Mouse (Mus musculus) cerebellum, postnatal 36 days (tissue): ENCODE data around the gene Msn.

Experiments used
- DNase-seq, 2 experiments: peaks; one replicate each; pipeline ENCODE4 v3.0.0; 2021 to 2022; ENCODE audit warnings: mixed read lengths in 2 of 2

The Msn gene

DNA sequence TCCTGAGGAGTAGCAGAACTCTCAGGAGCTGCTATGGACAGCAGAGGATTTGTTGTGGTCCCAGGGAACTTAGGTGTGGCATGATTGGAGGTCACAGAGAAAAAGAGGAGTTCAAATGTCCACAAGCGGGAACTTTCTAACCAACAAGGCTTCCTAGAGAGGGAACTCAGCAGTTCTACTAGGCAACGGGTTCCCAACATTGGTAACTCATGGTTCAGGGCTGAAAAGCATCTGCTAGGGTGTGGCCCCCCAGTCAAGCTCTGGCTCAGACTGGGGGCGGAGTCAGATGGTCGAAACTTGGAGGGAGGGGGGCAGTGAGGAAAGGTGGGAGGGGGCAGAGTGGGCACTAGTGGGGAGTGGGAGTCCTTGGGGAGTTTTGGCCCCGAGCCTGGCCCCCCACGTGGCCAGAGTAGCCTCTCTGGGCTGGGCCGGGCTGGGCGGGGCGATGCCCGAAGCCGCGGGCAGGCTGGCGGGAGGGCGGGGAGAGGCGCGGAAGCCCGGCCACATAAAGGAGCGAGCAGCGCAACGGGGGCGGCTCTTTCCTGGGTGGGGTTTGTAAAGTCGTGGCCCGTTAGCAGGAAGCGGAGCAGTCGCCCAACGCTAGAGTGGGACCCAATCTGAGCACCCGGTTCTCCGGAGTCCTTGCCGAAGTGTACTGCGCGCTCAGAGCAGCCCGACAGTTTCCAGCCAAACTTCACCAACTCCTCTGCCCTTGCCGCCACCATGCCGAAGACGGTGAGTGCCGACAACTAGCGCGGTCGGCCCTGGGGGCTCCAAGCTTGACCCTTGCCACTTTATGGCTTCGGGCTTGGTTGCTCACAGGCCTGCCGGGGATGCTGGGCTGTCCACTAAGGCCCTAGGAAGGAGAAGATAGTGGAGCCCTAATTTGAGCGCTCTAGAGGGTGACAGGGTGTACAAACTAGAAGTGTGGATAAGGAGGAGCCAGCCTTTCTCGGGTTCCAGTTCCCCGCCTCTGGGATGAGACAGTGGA, at the start of gene Msn:
Gene Msn, plus strand, starts transcription at position 534 of the 991 bp plus-strand sequence.
- DNase-seq = peak; percentile 10 to 21

DNA sequence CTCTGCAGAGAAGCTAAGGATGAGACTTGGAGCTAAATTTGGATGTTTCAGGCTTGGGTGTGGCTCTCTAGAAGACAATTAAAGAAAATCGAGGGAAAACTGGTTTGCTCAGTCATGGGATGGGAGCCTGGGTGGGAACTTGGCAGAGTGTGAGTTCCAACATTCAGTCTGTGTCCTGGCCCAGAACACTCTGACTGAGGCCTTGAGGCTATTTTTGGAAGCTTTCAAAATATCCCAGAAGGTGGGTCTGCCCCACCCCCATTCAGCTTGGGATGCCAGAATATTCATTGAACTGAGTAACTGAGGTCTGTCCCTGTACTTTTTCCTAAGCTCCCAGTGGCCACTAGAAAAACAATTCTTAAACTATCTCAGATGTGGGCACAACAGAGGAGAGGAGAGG, 43.0 kb upstream of the Msn start:
- peak; percentile 6 to 12 for DNase-seq

DNA sequence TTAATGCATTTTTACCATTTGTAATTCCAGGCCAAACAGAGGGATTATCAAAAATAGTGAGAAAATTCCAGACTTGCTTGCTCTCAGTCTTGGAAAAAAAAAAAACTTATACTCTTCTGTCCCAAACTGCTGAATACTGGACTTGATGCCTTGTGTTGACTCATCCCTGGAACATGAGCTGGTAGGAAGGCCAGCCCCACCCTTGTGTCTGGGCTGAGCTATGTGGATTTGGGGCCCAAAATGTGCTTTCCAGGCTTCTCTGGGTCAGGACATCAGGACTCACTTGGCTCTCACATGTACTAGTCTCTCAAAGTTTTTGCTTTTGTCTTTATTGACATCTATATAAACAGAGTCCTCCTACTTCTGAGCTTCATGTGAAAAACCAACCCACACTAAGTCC, 18.1 kb upstream of the Msn start:
- no peak for DNase-seq

DNA sequence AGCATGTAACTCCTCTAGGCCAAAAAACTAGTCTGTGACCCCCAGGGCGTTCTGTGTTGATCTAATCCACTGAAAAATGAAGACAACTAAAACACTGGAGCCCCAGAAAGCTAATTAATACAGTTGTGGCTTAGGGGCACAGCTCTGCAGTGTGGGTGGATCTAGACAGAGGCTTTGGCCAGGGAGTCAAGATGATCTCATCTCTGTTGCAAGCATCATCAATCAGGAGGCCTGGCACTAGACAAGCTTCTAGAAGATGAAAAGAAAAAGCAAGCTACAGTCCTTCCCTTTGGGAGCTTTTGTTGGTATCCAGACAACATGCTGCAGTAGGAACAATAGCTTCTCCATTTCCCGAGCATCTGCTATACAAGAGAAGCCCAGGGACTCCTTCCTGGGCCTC, 9.6 kb upstream of the Msn start:
- DNase-seq = no peak

DNA sequence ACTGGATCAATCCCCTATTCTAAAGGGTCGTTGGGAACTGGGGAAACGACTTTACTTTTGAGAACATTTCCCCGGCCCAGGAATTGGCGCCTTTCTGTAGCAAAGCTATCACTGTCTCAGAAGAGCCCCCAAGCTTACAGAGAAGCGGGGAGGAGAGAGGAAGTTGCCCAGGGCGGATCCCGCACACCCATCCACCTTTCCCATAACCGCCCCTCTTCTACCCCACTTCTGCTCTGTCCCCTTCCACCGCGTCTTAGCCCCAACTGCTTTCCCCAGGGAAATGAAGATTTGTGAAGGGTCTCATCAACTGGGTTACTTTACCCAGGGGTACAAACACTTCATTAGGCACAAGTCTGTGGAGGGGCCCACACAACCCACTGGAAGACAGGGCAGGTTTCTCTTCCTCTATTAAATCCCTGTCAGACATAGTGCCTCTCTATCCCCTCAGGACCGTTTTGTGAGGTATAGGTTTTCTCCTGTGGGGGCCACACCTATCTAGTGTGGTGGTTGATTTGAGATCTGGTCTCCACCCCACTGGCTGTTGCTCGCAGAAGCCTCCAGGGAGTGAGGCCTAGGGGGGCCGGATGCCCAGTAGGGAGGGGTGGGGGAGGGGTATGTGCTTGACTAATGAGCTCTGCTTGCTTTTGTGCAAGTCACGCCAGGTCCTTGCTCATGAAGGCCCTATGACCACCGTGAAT, 820 bp downstream of the Msn start:
- DNase-seq = no peak

- DNase-seq = no peak
These were observed 1.7 kb downstream of the Msn start for GRCm38 (mm10) chrX:96097491-96097970.

- no peak for DNase-seq
These were observed 3.2 kb downstream of the Msn start for GRCm38 (mm10) chrX:96099003-96099402.

DNA sequence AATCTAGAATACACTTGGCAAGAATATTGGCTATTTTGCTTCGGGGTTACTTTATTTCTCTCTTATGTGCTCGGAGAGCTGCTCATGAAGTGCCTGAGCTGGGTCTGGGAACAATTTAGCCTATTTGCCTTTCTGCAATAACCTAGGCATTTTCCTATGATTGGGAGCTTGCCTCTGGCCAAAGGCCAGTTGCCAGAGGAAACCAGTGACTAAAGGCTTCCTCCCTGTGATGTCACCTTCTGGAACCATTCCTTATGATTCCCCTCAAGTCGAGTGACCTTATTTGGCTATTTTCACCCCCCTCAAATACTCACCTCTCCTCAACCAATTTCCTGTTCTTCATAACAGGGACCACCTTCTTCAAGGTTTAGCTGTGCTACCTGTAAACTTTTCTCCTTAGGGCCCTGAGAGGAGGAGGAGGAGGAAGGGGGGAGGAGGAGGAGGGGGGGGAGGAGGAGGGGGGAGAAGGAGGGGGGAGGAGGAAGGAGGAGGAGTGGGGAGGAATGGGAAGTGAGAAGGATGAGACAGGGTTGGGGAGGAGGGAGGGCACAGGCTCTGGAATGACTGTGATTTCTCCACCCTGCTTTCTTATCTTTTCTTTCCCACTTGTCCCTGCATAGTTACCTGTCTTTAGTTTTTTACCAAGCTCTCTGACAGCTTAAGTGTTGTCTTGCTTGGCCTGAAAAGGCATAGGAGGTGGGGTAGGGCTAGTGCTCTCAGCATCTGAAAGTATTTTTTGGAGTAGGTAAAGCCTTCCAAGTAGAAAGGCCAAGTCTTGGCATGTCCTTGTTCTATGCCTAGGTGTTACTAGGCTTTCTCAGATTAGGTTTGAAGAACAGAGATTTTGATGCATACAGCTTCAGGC, 11.8 kb downstream of the Msn start:
- DNase-seq = peak; percentile 25 to 28

DNA sequence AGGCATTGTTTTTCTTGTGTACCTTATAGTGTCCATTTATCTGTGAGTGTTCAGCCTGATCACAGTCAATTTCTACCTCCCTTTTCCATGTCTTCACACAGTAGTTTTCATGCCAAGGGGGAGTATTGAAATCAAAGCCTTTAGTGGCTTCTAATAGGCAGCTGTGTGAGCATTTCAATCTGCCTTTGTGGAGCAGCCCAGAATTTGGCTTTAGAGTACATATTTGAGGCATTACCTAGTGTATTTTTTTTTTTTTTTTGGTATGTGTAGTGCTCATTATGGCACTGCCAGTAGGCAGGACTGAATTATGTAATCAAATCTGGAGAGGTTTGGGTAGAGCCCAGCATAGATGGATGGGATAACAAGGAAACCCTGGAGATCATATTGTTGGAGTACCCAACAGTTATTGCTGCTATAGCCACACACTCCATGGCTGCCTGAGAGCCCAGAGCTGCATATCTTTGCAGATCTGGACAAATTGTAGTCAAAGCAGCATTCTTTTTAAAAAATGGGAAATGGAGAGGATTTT, 17.3 kb downstream of the Msn start:
- no peak for DNase-seq

GRCm38 (mm10) chrX:96115501-96115900, 19.7 kb downstream of the Msn start:
- DNase-seq = no peak

DNA sequence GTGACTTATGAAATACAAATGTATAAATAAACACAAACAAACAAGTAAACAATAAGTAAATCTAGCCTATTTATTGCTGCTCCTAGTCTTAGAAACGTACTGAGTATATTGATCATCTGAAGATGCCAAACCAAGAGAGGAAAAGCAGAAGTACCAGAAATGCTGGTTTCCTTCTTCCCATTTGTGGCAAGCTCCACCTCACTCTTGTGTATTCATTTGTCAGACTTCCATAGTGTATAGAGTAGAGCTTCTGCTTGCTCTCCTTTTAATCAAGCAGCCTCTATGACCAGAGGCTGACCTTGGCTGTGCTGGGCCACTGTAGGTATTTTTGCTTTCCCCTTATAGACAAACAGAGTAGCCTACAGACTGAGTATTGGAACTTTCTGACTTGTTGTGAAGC, 21.5 kb downstream of the Msn start:
- DNase-seq = no peak

DNA sequence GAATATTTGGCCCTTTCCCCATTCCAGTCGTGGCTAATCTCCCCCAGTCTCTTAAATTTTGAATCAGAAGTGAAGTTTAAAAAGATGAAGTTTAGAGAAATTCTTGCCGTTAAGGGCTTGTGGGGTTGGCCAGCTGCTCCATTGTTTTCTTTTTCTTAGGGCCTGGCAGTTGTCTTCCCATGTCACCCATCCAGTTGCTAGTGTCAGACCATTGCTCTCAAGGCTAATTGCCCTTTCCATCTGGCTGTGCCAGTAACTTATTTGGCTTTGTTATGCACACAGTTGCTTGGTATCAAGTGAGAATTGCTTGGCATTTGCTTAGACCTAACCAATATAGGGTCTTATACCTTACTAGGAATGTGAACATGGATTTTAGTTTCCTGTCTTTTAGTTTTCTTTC, 24.2 kb downstream of the Msn start:
- DNase-seq = no peak

DNA sequence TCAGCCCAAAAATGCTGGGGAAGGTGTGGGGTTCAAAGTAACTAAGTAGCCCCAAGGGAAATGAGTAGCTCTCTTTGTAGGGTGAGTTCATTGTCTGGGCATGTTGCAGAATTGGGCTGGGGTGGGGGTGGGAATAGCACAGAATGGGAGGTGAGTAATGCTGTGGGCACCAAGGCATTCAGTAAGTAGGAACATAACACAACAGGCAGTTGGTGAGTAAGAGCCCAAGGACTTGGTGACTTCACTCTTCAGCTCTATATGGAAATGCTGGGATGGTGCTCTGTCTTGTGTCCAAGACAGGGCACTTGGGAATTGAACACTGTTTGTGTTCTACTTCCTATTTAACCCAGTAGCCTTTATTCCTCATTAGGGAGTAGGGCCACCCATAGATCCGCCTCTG, 26.1 kb downstream of the Msn start:
- DNase-seq = no peak

DNA sequence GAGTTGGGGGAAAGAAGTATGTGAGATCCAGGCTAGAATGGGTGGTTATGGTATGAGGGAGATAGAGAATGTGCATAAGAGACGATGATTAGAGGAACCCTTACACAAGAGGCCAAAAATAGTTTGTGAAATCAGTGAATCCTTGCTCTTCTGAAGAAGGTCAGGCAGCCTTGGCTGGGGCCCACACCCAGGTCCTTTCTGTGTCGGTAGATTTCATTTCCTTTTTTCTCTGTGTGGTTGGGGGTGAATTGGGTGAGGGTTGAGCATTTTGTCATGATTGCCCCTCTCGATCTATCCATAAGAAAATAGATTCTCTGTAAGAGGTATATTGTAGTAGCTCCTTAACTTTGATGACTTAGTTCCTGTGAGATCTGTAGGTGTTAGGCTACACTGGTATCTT, 31.0 kb downstream of the Msn start:
- DNase-seq = no peak

- no peak for DNase-seq
These were observed 34.3 kb downstream of the Msn start for GRCm38 (mm10) chrX:96130139-96130538.

GRCm38 (mm10) chrX:96130663-96131062, 34.8 kb downstream of the Msn start:
- no peak for DNase-seq

GRCm38 (mm10) chrX:96133260-96133659, 37.4 kb downstream of the Msn start:
- peak; percentile 4 to 8 for DNase-seq

DNA sequence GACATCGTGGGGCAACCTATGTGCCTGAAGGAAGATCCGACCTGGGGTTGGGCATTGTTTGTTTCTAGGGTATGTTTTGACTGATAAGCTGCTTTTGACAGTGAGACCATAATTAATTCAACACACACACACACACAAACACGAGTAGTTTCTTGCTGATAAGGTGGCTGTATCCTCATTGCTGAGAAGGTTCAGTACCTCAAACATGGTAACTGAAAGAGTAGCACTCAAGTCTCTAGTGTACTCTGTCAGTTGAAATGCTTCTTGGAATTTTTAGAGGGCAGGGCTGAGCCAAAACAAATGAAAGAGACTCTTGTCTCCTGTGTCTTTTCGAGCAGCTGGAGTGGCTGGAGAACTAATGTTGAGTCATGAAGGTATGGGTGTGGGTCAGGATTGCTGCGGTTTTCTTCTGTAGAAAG, 38.4 kb downstream of the Msn start:
- DNase-seq = no peak

DNA sequence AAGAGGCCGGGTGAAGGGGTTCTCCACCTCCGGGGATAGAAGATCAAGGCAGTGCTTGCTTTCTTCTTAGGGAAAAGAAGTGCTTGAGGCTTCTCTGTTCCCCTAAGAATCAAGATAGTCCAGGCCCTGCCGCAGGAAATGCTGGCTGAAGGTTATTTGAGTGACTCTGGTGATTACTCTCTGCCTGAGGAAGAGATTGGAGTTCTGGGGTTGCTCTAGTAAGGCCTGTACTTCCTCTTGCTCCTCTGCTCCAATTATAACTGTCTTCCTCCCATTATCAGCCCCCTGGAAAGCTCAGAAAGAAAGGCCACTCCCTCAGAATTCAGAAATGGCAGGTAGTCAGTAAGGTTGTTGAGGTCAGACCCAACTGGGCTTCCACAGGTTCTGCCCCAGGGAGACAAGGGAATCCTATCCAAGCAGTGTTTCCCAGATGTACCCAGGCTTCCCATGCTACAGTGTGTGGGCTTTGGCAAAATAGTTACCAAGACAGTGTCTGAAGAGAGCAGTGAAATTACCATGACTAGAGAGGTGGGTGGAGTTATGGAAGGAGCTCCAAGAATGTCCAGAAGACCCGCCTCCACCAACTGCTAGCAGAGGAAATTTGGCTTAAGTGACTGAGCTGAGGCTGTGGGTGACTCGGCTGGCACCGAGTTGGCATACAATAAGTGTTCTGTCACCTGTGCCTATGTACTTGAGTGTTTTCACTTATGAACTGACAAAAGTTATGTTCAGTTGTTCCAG, 39.2 kb downstream of the Msn start:
- no peak for DNase-seq

GRCm38 (mm10) chrX:96135581-96135980, 39.7 kb downstream of the Msn start:
- DNase-seq = no peak

GRCm38 (mm10) chrX:96139262-96139661, 43.4 kb downstream of the Msn start:
- no peak for DNase-seq

DNA sequence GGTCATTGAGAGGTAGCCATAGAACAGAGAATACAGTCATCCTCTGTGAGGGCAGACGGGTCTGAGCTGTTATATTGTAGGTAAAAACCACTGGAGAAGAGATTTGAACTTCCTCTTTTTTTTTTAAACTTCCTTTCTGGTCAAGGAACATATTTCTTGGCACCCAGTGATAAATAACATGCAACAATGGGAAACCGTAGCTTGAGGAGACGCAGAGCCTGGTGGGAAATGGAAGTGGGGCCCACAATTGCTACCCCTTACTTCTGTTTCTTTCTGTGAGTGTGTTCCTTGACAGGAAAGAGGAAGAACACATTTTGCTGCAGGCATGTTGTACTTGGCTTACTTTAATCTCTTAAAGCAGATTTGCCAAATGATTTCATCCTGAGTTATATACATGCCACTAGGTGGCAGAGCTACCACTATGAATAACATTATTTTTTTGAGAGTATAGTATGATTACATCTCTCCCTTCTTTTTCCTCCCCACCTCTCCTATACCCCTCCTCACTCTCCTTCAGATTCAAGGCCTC, 49.2 kb downstream of the Msn start:
- no peak for DNase-seq
